Mouse (Mus musculus) CH12.LX (cell line): ENCODE data around the gene Lama5. TPM values are rescaled to one million over a fixed set of nuclear protein-coding genes. Genes with fewer than 3 reads are reported as not detected.

Experiments used
- DNase-seq: peaks from one replicate; pipeline ENCODE4 v3.0.0-alpha.2; 2013; ENCODE audit errors: extremely low read depth
- H3K27ac ChIP-seq: 2 replicates; pipeline ENCODE4 v1.5.1; 2012; ENCODE audit warnings: low read depth, mild to moderate bottlenecking, control low read depth, moderate library complexity; ENCODE audit not compliant: insufficient read depth
- H3K27me3 ChIP-seq: replicated peaks from 2 replicates; pipeline ENCODE3; 2012; ENCODE audit warnings: inconsistent platforms
- H3K36me3 ChIP-seq, 2 experiments: replicated peaks in 1 of 2; 2 replicates each; pipeline versions ENCODE3 to v1.6.1; 2012; ENCODE audit warnings: inconsistent platforms in 1 of 2, low read length in 1 of 2, mild to moderate bottlenecking in 1 of 2, mixed read lengths in 1 of 2, moderate library complexity in 1 of 2; ENCODE audit not compliant: control insufficient read depth in 1 of 2, insufficient read depth in 1 of 2
- H3K4me1 ChIP-seq, 2 experiments: 2 replicates each; pipeline ENCODE4 v1.6.1; 2012; ENCODE audit warnings: inconsistent platforms in 1 of 2, moderate library complexity in 1 of 2; ENCODE audit not compliant: insufficient read depth in 2 of 2, control insufficient read depth in 1 of 2
- H3K4me2 ChIP-seq: 2 replicates; pipeline ENCODE4 v1.6.1; 2012; ENCODE audit warnings: low read depth, mild to moderate bottlenecking, control low read depth; ENCODE audit not compliant: poor library complexity, insufficient read depth, severe bottlenecking
- H3K4me3 ChIP-seq, 3 experiments: fragments of 150-350 bp in 1 of 3; sonication (generic) in 1 of 3; replicated peaks in 1 of 3; 2 replicates each; pipeline versions ENCODE3 to v1.5.1; 2011 to 2012; ENCODE audit warnings: low read depth in 2 of 3, low read length in 2 of 3, mild to moderate bottlenecking in 2 of 3, moderate library complexity in 2 of 3, control low read depth in 1 of 3, improper control_type of control experiment in 1 of 3, inconsistent platforms in 1 of 3, mixed read lengths in 1 of 3; ENCODE audit not compliant: poor library complexity in 1 of 3
- H3K79me2 ChIP-seq: replicated peaks from 2 replicates; pipeline ENCODE4 v1.6.1; 2012; ENCODE audit warnings: mild to moderate bottlenecking, moderate library complexity; ENCODE audit not compliant: control insufficient read depth, poor library complexity, insufficient read depth, severe bottlenecking; ENCODE audit errors: extremely low read depth
- H3K9ac ChIP-seq: 2 replicates; pipeline ENCODE4 v1.6.1; 2012; ENCODE audit warnings: low read depth, mild to moderate bottlenecking, control low read depth, moderate library complexity; ENCODE audit not compliant: insufficient read depth
- H3K9me3 ChIP-seq: replicated peaks from 2 replicates; pipeline ENCODE3; 2012; ENCODE audit warnings: low read length, inconsistent platforms, mixed read lengths
- BHLHE40 ChIP-seq: IDR thresholded peaks from 2 replicates; pipeline ENCODE4 v1.6.1; 2011; ENCODE audit warnings: mild to moderate bottlenecking, low read depth, low read length, improper control_type of control experiment
- CHD2 ChIP-seq: IDR thresholded peaks from 2 replicates; pipeline ENCODE4 v1.6.1; 2011; ENCODE audit warnings: low read length, improper control_type of control experiment
- ELF1 ChIP-seq: IDR thresholded peaks from 2 replicates; pipeline ENCODE4 v1.6.1; 2014; ENCODE audit warnings: low read depth, mild to moderate bottlenecking, inconsistent platforms, low read length, improper control_type of control experiment
- IRF4 ChIP-seq: IDR thresholded peaks from 2 replicates; pipeline ENCODE4 v1.6.1; 2014; ENCODE audit warnings: low read depth, mild to moderate bottlenecking, inconsistent platforms, low read length, improper control_type of control experiment
- JUN ChIP-seq: IDR thresholded peaks from 2 replicates; pipeline ENCODE4 v1.6.1; 2011; ENCODE audit warnings: low read depth, mild to moderate bottlenecking, low read length, improper control_type of control experiment, moderate library complexity; ENCODE audit not compliant: insufficient read depth
- JUND ChIP-seq: conservative IDR thresholded peaks from 2 replicates; pipeline ENCODE4 v1.6.1; 2011; ENCODE audit warnings: low read depth, low read length, improper control_type of control experiment
- MAX ChIP-seq: IDR thresholded peaks from 2 replicates; pipeline ENCODE4 v1.6.1; 2011; ENCODE audit warnings: low read length, improper control_type of control experiment
- MEF2A ChIP-seq: IDR thresholded peaks from 2 replicates; pipeline ENCODE4 v1.6.1; 2014; ENCODE audit warnings: low read depth, mild to moderate bottlenecking, inconsistent platforms, low read length, improper control_type of control experiment, borderline replicate concordance
- MXI1 ChIP-seq: IDR thresholded peaks from 2 replicates; pipeline ENCODE4 v1.6.1; 2011; ENCODE audit warnings: mild to moderate bottlenecking, low read depth, low read length, improper control_type of control experiment
- MYC ChIP-seq: IDR thresholded peaks from 2 replicates; pipeline ENCODE4 v1.6.1; 2011; ENCODE audit warnings: low read depth, mild to moderate bottlenecking, improper control_type of control experiment, low read length
- NELFE ChIP-seq: IDR thresholded peaks from 2 replicates; pipeline ENCODE4 v1.6.1; 2011; ENCODE audit warnings: low read depth, low read length, improper control_type of control experiment
- NRF1 ChIP-seq: IDR thresholded peaks from 2 replicates; pipeline ENCODE4 v1.6.1; 2014; ENCODE audit warnings: low read depth, mild to moderate bottlenecking, inconsistent platforms, low read length, improper control_type of control experiment, moderate library complexity
- RAD21 ChIP-seq: IDR thresholded peaks from 2 replicates; pipeline ENCODE4 v1.6.1; 2011; ENCODE audit warnings: low read depth, mild to moderate bottlenecking, low read length, improper control_type of control experiment, moderate library complexity
- RCOR1 ChIP-seq: conservative IDR thresholded peaks from 2 replicates; pipeline ENCODE4 v1.6.1; 2012; ENCODE audit warnings: low read depth, mild to moderate bottlenecking, inconsistent platforms, low read length, improper control_type of control experiment
- SIN3A ChIP-seq: IDR thresholded peaks from 2 replicates; pipeline ENCODE4 v1.6.1; 2012; ENCODE audit warnings: low read length, improper control_type of control experiment, inconsistent platforms
- USF2 ChIP-seq: conservative IDR thresholded peaks from 2 replicates; pipeline ENCODE4 v1.6.1; 2011; ENCODE audit warnings: low read depth, low read length, improper control_type of control experiment
- ZC3H11A ChIP-seq: IDR thresholded peaks from 2 replicates; pipeline ENCODE4 v1.6.1; 2012; ENCODE audit warnings: low read depth, mild to moderate bottlenecking, inconsistent platforms, low read length, improper control_type of control experiment
- ZKSCAN1 ChIP-seq: IDR thresholded peaks from 2 replicates; pipeline ENCODE4 v1.6.1; 2012; ENCODE audit warnings: low read depth, inconsistent platforms, low read length, improper control_type of control experiment, borderline replicate concordance
- dilution Hi-C: fragments of 300-500 bp; cut with MboI; formaldehyde crosslinking; loops from 2 replicates; pipeline ENCODE4 v1.14.3; 2020; ENCODE audit warnings: low sequenced_read_pairs; ENCODE audit not compliant: extremely low pct_unique_long_range_greater_than_20kb, extremely low pct_ligation_motif_present
- in situ Hi-C: fragments of 300-500 bp; cut with MboI; formaldehyde crosslinking; loops from 3 replicates; pipeline ENCODE4 v1.14.3; 2019; ENCODE audit warnings: low sequenced_read_pairs, low pct_ligation_motif_present, low pct_unique_long_range_greater_than_20kb, mixed read lengths
- polyA plus RNA-seq: library from polyadenylated mRNA; unstranded; fragments of >175 nt; gene quantifications from 2 replicates; pipeline ENCODE4 v1.2.1, GENCODE M21; 2012; ENCODE audit warnings: low read depth; ENCODE audit not compliant: insufficient read length
- total RNA-seq, 2 experiments: library from RNA; depleted of rRNA; stranded (reverse); fragments of 300-350 nt in 1 of 2; fragments of >200 nt in 1 of 2; gene quantifications; 2 replicates each; pipeline ENCODE4 v1.2.3; 2012 to 2014

Gene Lama5
- total RNA-seq (2012; rRNA removed), result 0.46 and 0.85 TPM in 2 replicates
- 0.16 and 0.20 TPM in 2 replicates for total RNA-seq (2014; rRNA removed)
- polyA plus RNA-seq, result 0.45 and 0.67 TPM in 2 replicates

DNA sequence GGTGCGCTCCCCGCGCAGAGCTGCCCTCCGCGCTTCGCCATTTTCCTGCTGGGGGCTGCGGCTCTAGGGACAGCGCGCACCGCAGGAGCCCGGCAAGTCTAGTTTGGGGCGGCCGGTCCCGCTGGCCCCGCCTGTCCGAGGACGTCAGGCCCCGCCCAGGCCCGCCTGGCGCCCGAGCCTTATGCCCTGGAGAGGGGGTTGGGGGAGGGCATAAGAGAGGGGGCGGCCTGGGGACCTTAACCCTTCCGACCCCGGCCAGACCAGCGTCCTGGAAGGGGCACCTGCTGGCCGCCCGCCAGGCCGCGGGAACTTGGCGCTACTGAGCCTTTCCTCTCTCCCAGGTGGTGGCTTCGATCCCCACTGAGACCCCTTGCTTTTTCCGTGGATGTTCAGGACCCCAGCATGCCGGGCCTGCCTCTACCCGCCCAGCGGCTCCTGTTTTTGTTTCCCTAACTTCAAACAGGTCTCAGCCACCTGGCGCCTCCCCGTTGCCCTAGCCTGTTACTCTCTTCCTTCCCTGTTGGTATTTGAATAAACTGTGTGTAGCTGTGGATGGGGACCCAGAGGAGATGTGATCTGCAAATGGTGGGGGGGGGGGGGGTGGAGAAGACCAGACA is at the start of gene Lama5:
Gene Lama5 (minus strand): TSS at position 98 of the 617 bp plus-strand sequence.
- Histone ChIP-seq H3K4me2 (peak within 1 kb of the TSS; percentile 96), H3K9me3 (no peaks in the 10 kb centered on the region), H3K27ac (no peak within 1 kb of the TSS), H3K9ac (peak within 1 kb of the TSS; percentile 5; the same call in 1 of the 2 replicates), H3K27me3 (peaks cover 93% of the 10 kb centered on the region), H3K79me2 (no peaks in the 10 kb centered on the region), H3K4me1 (peaks cover 4 to 7% of the 10 kb centered on the region in 2 experiments; a peak in 2 of 4 replicates), H3K36me3 (no peaks in the 10 kb centered on the region), H3K4me3 (peak within 1 kb of the TSS in 1 of 3 experiments; percentile 50)
- no peak for DNase-seq
- in situ Hi-C loops, result loop anchor here (5.0 kb wide), 1 partner anchor 34 kb away; no protein-coding TSS in a partner anchor
- TF ChIP-seq IRF4, result no peak
- no peak for TF ChIP-seq NRF1
- no peak for TF ChIP-seq USF2
- no peak for TF ChIP-seq JUN
- no peak for TF ChIP-seq ZC3H11A
- TF ChIP-seq ELF1, result no peak
- TF ChIP-seq JUND, result no peak
- TF ChIP-seq MEF2A, result no peak
- TF ChIP-seq RAD21, result no peak
- no peak for TF ChIP-seq BHLHE40
- no peak for TF ChIP-seq MXI1
- no peak for TF ChIP-seq CHD2
- TF ChIP-seq NELFE, result no peak
- no peak for TF ChIP-seq MAX
- TF ChIP-seq SIN3A, result no peak
- dilution Hi-C loops, result no loop called here

DNA sequence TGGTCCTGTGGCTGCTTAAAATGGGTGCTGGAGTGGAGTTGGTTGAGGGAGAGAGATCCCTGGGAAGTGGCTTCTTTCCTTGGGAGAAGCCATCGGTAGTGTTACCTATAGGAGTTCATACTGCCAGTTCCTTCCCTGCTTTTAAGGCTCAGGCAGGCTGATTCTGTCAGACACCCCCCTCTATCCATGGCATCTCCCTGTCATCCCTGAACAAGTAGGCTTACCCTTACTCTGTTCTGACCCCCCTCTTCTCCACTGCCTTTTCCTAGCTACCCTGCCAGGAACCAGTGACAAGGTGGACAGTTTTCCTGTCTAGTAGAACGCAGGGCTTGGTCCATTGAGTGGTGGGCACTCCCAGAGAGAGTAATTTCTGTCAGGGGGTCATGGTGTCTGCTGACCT is 48.9 kb upstream of the Lama5 start:
- H3K9ac ChIP-seq, result no peak overlapping the region
- no peak overlapping the region for H3K4me3 ChIP-seq
- H3K27ac ChIP-seq, result no peak overlapping the region
- peaks cover 4% of the 10 kb centered on the region in 2 experiments for H3K36me3 ChIP-seq
- no peak for TF ChIP-seq MYC
- no peak for TF ChIP-seq ZC3H11A
- TF ChIP-seq ZKSCAN1, result no peak
- no peak for TF ChIP-seq RCOR1
- no peak for TF ChIP-seq JUN
- TF ChIP-seq USF2, result no peak
- in situ Hi-C loops (loop anchor here (5.0 to 10.0 kb wide), 2 partner anchors 68 to 300 kb away; no protein-coding TSS in a partner anchor), dilution Hi-C loops (no loop called here)
- H3K79me2 ChIP-seq, result 0 out of 2 replicates have a peak, but pooled peaks cover 6% of the 10 kb centered on the region
- peaks cover 19 to 44% of the 10 kb centered on the region in 2 experiments for H3K4me1 ChIP-seq
- H3K4me2 ChIP-seq, result no peak overlapping the region
- no peaks in the 10 kb centered on the region for H3K9me3 ChIP-seq
- H3K27me3 ChIP-seq, result peaks cover 54% of the 10 kb centered on the region
- no peak for DNase-seq
